Mouse (Mus musculus) heart, postnatal 14 days (tissue): ENCODE measurements around the gene Gpx6. TPM values are rescaled to one million over a fixed set of nuclear protein-coding genes. Genes with fewer than 3 reads are reported as not detected.

ENCODE experiments used
- DNase-seq, 2 experiments: peaks; one replicate each; pipeline ENCODE4 v3.0.0; 2021 to 2022
- intact Hi-C: fragments of 180-260 bp; cut with DNase I; formaldehyde crosslinking; loops from one replicate; pipeline ENCODE4 v1.15.1; 2025
- long read RNA-seq, 2 experiments: library from polyadenylated mRNA; stranded (forward); transcript quantifications; one replicate each; pipeline ENCODE4 v2.0.0; 2021
- total RNA-seq, 2 experiments: library from RNA; stranded (reverse); gene quantifications; 2 replicates each; pipeline ENCODE4 v1.2.3; 2021

Gpx6 gene
- not detected for total RNA-seq
- long read RNA-seq, experiment 1: 0 reads
- long read RNA-seq, experiment 2: 0 reads

GRCm38 (mm10) chr13:21311926-21312325, at the start of gene Gpx6:
Gene Gpx6 (plus strand): TSS chr13:21312125.
- DNase-seq: no peak
- intact Hi-C loops: no loop called here

DNA sequence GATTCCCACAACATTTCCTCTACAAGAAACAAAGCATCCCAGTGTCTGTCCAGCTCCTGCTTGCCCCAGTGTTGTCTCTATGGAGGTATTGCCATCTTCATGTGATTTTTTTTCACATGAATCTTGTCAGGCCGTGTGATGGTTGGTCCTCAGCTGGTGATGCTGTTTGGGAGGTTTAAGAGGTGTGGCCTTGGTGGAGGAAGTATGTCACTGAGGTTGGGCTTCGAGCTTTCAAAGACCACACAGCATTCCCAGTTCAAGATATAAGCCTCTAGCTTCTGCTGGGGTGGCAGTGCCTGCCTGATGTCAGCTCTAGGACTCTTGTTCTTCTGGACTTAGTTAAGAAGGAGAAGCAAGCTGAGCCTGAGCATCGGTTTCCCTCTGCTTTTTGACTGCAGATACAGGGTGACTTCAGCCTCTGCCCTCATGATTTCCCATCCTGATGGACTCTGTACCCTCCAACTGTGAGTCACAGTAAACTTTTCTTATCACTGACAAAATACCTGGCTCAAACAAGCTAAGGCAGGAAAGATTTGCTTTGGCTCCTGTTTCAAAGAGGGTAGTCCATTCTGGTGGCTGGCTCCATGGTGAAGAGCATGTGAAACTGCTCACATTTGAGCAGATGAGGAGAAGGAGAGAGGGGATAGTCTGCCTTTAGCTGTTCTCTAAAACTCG, 49.0 kb upstream of the Gpx6 start:
- intact Hi-C loops: no loop called here
- no peak for DNase-seq

DNA sequence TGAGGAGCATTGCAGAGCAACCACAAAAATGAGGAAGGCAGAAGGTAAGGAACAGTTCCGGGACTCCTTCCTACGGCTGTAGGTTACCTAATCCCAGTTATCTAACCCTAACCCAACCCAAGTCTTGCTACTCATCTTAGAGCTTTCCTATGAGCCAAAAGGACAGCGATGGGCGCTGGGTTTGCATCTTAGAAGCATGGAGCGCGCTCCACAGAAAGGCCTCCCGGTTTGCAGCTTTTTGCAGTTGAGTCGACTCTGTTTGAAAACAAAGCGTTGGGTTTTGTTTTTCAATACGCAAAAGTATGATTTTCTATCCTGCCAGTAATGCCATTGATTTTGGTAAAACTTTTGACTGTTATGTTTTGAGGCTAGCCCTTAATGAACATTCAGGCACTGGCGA, 48.0 kb upstream of the Gpx6 start:
- DNase-seq: no peak
- intact Hi-C loops: no loop called here

GRCm38 (mm10) chr13:21264366-21264765, 47.6 kb upstream of the Gpx6 start:
- no peak for DNase-seq
- intact Hi-C loops: no loop called here

- DNase-seq: no peak
- intact Hi-C loops: no loop called here
Observed at GRCm38 (mm10) chr13:21265736-21266135, 46.2 kb upstream of the Gpx6 start.

DNA sequence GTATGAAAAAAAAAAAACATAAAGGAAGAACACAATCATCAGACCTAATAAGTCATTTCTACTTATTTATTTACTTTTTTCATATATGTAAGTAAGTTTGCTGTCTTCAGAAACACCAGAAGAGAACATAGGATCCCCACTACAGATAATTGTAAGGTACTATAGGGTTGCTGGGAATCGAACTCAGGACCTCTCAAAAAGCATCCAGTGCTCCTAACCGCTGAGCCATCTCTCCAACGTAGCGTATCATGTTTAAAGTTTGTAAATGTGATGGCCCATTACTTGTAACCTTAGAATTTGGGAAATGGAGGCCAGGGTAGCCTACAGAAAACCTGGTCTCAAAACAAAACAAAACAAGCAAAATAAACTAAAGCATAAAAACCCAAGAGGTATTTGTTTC, 44.4 kb upstream of the Gpx6 start:
- intact Hi-C loops: no loop called here
- DNase-seq: no peak

DNA sequence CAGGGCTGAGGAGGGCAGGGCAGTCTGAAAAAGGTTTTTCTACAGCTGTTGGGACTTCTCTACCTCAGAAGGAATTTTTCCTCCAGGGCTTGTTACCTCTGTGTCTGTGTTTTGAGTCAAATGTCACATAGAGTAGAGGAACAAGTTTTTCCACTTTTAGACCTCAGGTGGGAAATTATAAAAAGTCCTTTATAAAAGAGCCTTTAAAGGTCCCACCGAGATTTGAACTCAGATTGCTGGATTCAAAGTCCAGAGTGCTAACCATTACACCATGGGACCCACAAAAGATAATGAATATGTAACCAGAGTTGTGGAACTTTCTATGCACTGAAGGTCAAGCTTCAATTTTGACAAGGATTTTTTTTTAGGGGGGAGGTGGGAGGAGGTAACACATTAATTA, 43.7 kb upstream of the Gpx6 start:
- no peak for DNase-seq
- intact Hi-C loops: no loop called here

- intact Hi-C loops: loop anchor here (2.0 to 5.0 kb wide), 4 partner anchors 40 to 437 kb away; no protein-coding TSS in a partner anchor
- DNase-seq: peak in 1 of 2 experiments; percentile 9
Observed at GRCm38 (mm10) chr13:21275021-21275814, 36.7 kb upstream of the Gpx6 start.

DNA sequence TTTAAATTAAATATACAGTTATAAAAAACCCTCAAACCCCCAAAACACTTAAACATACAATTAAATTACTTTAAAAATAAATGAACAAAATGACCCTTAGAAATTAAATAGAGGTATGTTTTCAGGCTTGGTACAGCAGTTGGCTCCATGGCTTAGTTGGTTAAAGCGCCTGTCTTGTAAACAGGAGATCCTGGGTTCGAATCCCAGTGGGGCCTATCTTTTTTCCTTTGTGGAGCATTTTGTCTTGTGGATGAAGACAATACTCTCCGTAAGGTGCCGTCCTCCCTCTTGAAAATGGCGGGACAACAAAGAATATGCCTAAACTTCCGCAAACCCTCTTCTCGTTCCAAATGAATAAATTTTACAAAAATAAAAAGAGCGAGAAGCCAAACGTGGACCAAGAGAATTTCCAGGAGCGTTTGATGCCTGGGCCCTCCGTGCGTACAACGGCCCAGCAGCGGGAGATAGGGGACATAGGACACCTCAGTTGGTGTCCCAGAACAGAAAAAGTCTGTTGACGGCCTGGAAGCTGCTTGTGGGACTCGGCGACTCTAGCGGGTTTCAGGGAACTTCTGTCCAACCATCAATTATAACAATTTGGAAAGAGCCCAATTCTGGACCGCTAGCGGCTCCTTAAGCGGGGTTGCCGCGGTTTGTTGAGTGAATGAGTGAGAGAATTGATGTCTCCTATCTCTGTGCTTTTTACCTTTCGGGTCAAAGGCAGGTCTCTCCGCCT, 35.9 kb upstream of the Gpx6 start:
- intact Hi-C loops: loop anchor here (2.0 to 5.0 kb wide), 4 partner anchors 41 to 436 kb away; no protein-coding TSS in a partner anchor
- peak; percentile 47 to 57 for DNase-seq

GRCm38 (mm10) chr13:21276551-21276950, 35.4 kb upstream of the Gpx6 start:
- no peak for DNase-seq
- intact Hi-C loops: loop anchor here (5.0 kb wide), 2 partner anchors 74 to 436 kb away; no protein-coding TSS in a partner anchor

DNA sequence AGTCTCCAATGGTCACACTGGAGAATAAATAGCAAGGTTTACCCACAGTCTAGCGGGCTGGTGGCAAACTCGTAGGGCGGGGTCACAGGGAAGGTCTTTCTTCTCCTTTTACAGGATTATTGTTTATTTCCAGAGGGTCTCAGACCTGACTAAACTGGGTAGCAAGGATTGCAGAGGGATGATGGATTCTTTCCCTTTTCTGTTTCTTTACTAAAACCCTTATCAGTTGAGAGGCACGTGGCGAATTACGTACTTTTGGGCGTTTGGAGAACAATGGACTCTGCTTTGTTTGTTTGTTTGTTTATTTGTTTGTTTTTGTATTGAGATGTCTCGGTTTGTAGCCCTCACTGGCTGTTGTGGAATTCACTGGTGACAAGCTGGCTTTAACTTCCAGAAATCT, 32.8 kb upstream of the Gpx6 start:
- intact Hi-C loops: loop anchor here (5.0 kb wide), 2 partner anchors 77 to 433 kb away; no protein-coding TSS in a partner anchor
- no peak for DNase-seq

- peak; percentile 80 to 86 for DNase-seq
- intact Hi-C loops: loop anchor here (5.0 kb wide), 2 partner anchors 77 to 433 kb away; no protein-coding TSS in a partner anchor
Observed at GRCm38 (mm10) chr13:21279559-21279958, 32.4 kb upstream of the Gpx6 start.

DNA sequence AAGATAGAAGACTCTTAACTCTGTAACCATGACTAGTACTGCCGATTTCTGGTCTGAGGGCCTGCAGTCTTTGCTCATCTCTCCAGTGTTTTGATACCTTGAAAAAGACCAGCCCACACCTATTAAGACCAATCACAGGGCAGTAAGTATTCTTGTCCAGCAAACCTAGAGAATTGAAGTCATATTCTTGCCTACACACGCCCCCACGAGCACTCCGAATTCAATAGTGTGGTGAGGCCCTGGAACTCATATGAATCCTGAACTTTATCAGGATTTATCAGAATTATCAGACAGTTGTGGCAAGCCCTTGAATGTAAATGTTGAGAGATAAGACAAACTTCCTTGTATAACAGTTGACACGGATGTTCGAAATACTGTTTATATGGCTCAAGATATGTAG, 19.3 kb upstream of the Gpx6 start, which contains the start of gene Gpx5:
Gene Gpx5 (minus strand): TSS at position 101 of the 400 bp plus-strand sequence.
- intact Hi-C loops: no loop called here
- no peak for DNase-seq

GRCm38 (mm10) chr13:21298557-21298956, 13.4 kb upstream of the Gpx6 start:
- intact Hi-C loops: no loop called here
- DNase-seq: no peak

DNA sequence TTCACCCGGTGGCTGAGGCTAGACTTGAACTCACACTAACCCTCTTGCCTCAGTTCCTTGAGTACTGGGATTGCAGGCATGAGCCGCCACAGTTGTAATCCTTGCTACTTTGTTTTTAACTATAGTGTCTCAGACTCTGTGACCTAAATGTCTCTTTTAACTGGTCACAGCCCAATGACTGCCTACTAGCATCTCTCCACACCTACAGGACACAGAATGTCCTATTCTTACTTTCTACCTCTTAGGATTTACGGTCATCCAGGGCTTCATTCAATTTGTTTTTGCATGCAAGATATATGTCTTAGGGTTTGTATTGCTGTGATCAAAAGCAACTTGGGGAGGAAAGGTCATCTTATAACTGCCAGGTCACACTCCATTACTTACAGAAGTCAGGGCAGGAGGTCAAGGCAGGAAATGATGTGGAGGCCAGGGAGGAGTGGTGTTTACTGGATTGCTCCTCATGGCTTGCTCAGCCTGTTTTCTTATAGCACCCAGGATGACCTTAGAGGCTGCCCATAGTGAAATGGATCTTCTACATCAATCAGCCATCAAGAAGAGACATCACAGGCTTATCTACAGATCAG, 7.3 kb upstream of the Gpx6 start:
- intact Hi-C loops: no loop called here
- DNase-seq: no peak

DNA sequence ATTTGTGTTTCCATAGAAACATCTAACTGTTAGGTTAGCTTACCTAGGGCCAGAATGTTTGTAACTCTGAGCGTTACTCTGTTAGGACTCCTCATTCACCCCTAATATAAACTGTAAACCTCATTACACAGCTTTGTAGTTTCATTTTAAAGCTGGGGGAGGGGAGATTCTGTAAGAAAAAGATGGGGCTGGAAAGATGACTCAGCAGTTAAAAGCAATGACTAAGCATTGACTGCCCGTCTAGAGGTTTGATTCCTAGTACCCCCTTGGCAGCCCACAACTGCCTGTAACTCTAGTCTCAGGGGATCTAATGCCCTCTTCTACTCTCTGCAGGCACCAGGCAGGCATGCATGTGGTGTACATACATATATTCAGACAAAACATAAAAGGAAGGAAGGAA, 2.1 kb upstream of the Gpx6 start:
- no peak for DNase-seq
- intact Hi-C loops: no loop called here

- intact Hi-C loops: no loop called here
- no peak for DNase-seq
Observed at GRCm38 (mm10) chr13:21312854-21313253, 929 bp downstream of the Gpx6 start.

- DNase-seq: no peak
- intact Hi-C loops: no loop called here
Observed at GRCm38 (mm10) chr13:21313903-21314302, 2.0 kb downstream of the Gpx6 start.

- DNase-seq: no peak
- intact Hi-C loops: loop anchor here (10.0 kb wide), 1 partner anchor 1015 kb away; no protein-coding TSS in a partner anchor
Observed at GRCm38 (mm10) chr13:21320262-21320661, 8.3 kb downstream of the Gpx6 start.

DNA sequence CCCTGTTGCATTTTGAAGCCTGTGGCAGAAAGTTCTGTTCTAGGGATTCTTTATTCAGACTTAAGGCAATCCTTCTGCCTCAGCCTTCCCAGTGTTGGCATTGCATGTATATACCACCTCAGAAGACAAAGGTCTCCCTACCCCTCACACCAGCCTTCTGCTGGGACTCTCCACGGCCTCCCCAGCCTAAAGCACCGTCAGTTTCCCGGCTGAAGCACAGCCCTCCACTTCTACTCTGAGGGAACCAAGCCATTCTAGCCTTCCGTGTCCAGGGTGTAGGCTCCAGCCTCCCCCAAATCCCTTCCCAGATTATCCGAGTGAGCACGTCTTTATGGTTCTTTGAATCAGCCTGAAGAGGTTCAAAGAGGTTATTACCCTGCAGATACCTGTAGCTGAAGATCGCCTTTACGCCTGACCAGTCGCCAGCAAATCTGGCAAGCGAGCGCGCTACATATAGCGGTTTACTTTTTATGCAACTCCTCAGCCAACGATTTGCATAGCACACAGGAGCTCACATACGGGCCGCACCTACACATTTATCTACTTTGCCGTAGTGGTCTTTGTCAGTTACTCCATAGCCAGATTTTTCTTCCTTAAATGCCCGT, 10.1 kb downstream of the Gpx6 start:
- no peak for DNase-seq
- intact Hi-C loops: loop anchor here (10.0 kb wide), 1 partner anchor 1017 kb away; no protein-coding TSS in a partner anchor
